Mouse (Mus musculus) brain, embryonic 14.5 days (tissue): Measurements from ENCODE around the gene Ccdc6.

ENCODE experiments used
- CTCF ChIP-seq: fragments of 200-500 bp; IDR thresholded peaks from 2 replicates; pipeline ENCODE4 v1.5.1; 2012; ENCODE audit warnings: inconsistent platforms, mild to moderate bottlenecking, moderate library complexity, borderline replicate concordance; ENCODE audit not compliant: insufficient read depth, insufficient read length; ENCODE audit errors: extremely low read depth
- POLR2A ChIP-seq: fragments of 200-500 bp; IDR thresholded peaks from 2 replicates; pipeline ENCODE4 v1.6.1; 2012; ENCODE audit warnings: mild to moderate bottlenecking, inconsistent platforms, borderline replicate concordance; ENCODE audit not compliant: poor library complexity, insufficient read depth, insufficient read length, severe bottlenecking; ENCODE audit errors: extremely low read depth

DNA sequence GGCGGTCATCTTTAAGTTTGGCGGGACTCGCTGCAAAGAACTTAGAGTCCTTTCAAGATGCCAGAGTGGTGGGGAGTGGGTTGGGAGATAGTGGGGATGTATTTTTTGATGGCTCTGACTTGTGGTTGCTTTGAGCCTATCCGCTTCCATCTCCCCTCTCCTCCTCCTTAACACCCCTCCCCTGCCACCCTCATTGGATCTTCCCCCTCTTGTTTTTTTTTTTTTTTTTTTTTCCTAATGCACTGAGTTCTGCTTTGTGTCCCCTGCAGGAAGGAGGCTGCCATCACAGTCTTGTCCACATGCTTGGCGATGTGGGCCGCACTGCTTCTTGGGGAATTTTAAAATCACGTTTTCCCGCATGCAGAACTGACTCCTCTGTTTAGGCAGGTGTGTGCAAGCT is 31.5 kb downstream of the Ccdc6 start:
- TF ChIP-seq CTCF = no peak
- TF ChIP-seq POLR2A = no peak
